Mouse (Mus musculus) layer of hippocampus, adult 2 months (tissue): ENCODE data around the gene Hook2. TPM values are rescaled to one million over a fixed set of nuclear protein-coding genes. Genes with fewer than 3 reads are reported as not detected.

Experiments
- DNase-seq, 2 experiments: peaks; one replicate each; pipeline ENCODE4 v3.0.0; 2022; ENCODE audit warnings: low spot score in 2 of 2
- H3K27ac ChIP-seq: fragments of 200-600 bp; 2 replicates; pipeline ENCODE4 v1.8.1; 2022
- H3K4me3 ChIP-seq: fragments of 200-600 bp; 2 replicates; pipeline ENCODE4 v1.8.1; 2022; ENCODE audit warnings: mild to moderate bottlenecking
- CTCF ChIP-seq: fragments of 200-600 bp; conservative IDR thresholded peaks from 2 replicates; pipeline ENCODE4 v1.8.1; 2022; ENCODE audit warnings: antibody characterized with exemption, mild to moderate bottlenecking, moderate library complexity
- long read RNA-seq, 2 experiments: library from polyadenylated mRNA; stranded (forward); transcript quantifications; one replicate each; pipeline ENCODE4 v2.0.0; 2021; ENCODE audit warnings: borderline mapping rate in 2 of 2
- total RNA-seq, 2 experiments: library from RNA; stranded (reverse); gene quantifications; 2 replicates each; pipeline ENCODE4 v1.2.3; 2021

The Hook2 gene
- total RNA-seq: 1 to 10 TPM; 9.2 to 10.0 TPM
- long read RNA-seq, experiment 1, partial matches to known transcripts: 2 of 18 reads
- long read RNA-seq, experiment 1, other reads (novel, unspliced or antisense): 16 of 18 reads
- long read RNA-seq, experiment 2, partial matches to known transcripts: 1 of 17 reads
- long read RNA-seq, experiment 2, other reads (novel, unspliced or antisense): 16 of 17 reads

GRCm38 (mm10) chr8:84990349-84990748 is at the start of gene Hook2:
Gene Hook2, plus strand, starts transcription at chr8:84990603.
- H3K4me3 ChIP-seq: peak within 1 kb of the TSS; percentile 68
- TF ChIP-seq CTCF: peak; percentile 66
- DNase-seq: peak; percentile 96
- H3K27ac ChIP-seq: peak within 1 kb of the TSS; percentile 86

GRCm38 (mm10) chr8:84943699-84944098 is 46.7 kb upstream of the Hook2 start:
- no peak for DNase-seq
- TF ChIP-seq CTCF: no peak
- Histone ChIP-seq H3K4me3 (no peak overlapping the region), H3K27ac (no peak overlapping the region)

- no peak for TF ChIP-seq CTCF
- peak overlapping the region; percentile 29; the same call in 1 of the 2 replicates for H3K27ac ChIP-seq
- peak in 1 of 2 experiments; percentile 60 for DNase-seq
- peak overlapping the region; percentile 68 for H3K4me3 ChIP-seq
Observed at GRCm38 (mm10) chr8:84944478-84945160, 45.8 kb upstream of the Hook2 start.

- H3K27ac ChIP-seq: peak overlapping the region; percentile 72; the same call in 1 of the 2 replicates
- peak; percentile 50 to 66 for DNase-seq
- no peak for TF ChIP-seq CTCF
- H3K4me3 ChIP-seq: peak overlapping the region; percentile 68
Observed at GRCm38 (mm10) chr8:84945235-84945632, 45.2 kb upstream of the Hook2 start.

GRCm38 (mm10) chr8:84945633-84946527 is 44.5 kb upstream of the Hook2 start:
- DNase-seq: peak in 1 of 2 experiments; percentile 48
- H3K27ac ChIP-seq: peak overlapping the region; percentile 72
- TF ChIP-seq CTCF: peak; percentile 78
- H3K4me3 ChIP-seq: peak overlapping the region; percentile 68

GRCm38 (mm10) chr8:84946528-84947240 is 43.7 kb upstream of the Hook2 start, which contains the start of gene Rtbdn:
Gene Rtbdn, plus strand, starts transcription at chr8:84946991.
- peak within 1 kb of the TSS; percentile 72 for H3K27ac ChIP-seq
- TF ChIP-seq CTCF: peak; percentile 55
- DNase-seq: no peak

GRCm38 (mm10) chr8:84947241-84947545 is 43.2 kb upstream of the Hook2 start:
- DNase-seq: no peak
- TF ChIP-seq CTCF: no peak; the same call in 1 of the 2 replicates
- no peak overlapping the region for H3K4me3 ChIP-seq
- no peak overlapping the region for H3K27ac ChIP-seq

More at GRCm38 (mm10) chr8:84946528-84947240, 43.7 kb upstream of the Hook2 start, which contains the start of gene Rtbdn:
- H3K4me3 ChIP-seq: peak within 1 kb of the TSS; percentile 68

GRCm38 (mm10) chr8:84949753-84950152 is 40.6 kb upstream of the Hook2 start:
- no peak overlapping the region for H3K4me3 ChIP-seq
- DNase-seq: no peak
- peak; percentile 17; the same call in 1 of the 2 replicates for TF ChIP-seq CTCF

GRCm38 (mm10) chr8:84952612-84953255 is 37.7 kb upstream of the Hook2 start:
- no peak for DNase-seq
- Histone ChIP-seq H3K27ac (no peak overlapping the region), H3K4me3 (no peak overlapping the region)
- no peak for TF ChIP-seq CTCF

More at GRCm38 (mm10) chr8:84949753-84950152, 40.6 kb upstream of the Hook2 start:
- H3K27ac ChIP-seq: no peak overlapping the region

GRCm38 (mm10) chr8:84956768-84957167 is 33.6 kb upstream of the Hook2 start:
- Histone ChIP-seq H3K4me3 (no peak overlapping the region), H3K27ac (no peak overlapping the region)
- peak; percentile 86 for TF ChIP-seq CTCF
- peak in 1 of 2 experiments; percentile 81 for DNase-seq

- Histone ChIP-seq H3K4me3 (no peak overlapping the region), H3K27ac (no peak overlapping the region)
- no peak for DNase-seq
- no peak for TF ChIP-seq CTCF
Observed at GRCm38 (mm10) chr8:84959811-84960210, 30.6 kb upstream of the Hook2 start.

- TF ChIP-seq CTCF: peak; percentile 38
- no peak overlapping the region for H3K27ac ChIP-seq
- DNase-seq: no peak
- H3K4me3 ChIP-seq: no peak overlapping the region
Observed at GRCm38 (mm10) chr8:84963952-84964351, 26.5 kb upstream of the Hook2 start.
